Comparison of ENCODE assay signal across 10 mouse cellular contexts in genomic region chr15:59173452-59174245, GRCm38 (mm10).
DNase-seq lines count a peak whose midpoint lies in the region; ATAC-seq and TF ChIP-seq lines count a peak whose summit lies in the region.
"Had no signal": no experiment of that assay in that cellular context is flagged by ENCODE, and none has a peak within 500 bp of the region (broad histone marks: within the 10 kb centered on the region; RNA-seq: fewer than 3 reads in every experiment).

No protein-coding gene starts in this region.

- H3K36me3 ChIP-seq in ES-E14 (ENCODE audit: control insufficient read depth, insufficient read depth, low read length, poor library complexity, severe bottlenecking), result no peaks in the 10 kb centered on the region
- H3K36me3 ChIP-seq in heart, embryonic 12.5 days, result no peaks in the 10 kb centered on the region
- H3K36me3 ChIP-seq: limb, embryonic 12.5 days had no signal

- H3K4me1 ChIP-seq in ES-E14 (ENCODE audit: control insufficient read depth in 2 of 2, insufficient read depth in 2 of 2, low read length in 2 of 2, poor library complexity in 1 of 2), result peaks cover 3 to 8% of the 10 kb centered on the region in 2 experiments; a peak in 3 of 4 replicates
- peaks cover 42% of the 10 kb centered on the region for H3K4me1 ChIP-seq in heart, embryonic 12.5 days (replicated peaks)
- H3K4me1 ChIP-seq: limb, embryonic 12.5 days had no signal

- no peaks in the 10 kb centered on the region for H3K9me3 ChIP-seq in ES-E14 (ENCODE audit: control insufficient read depth, insufficient read depth, low read depth, low read length)
- H3K9me3 ChIP-seq in heart, embryonic 12.5 days (replicated peaks), result no peaks in the 10 kb centered on the region
- H3K9me3 ChIP-seq: limb, embryonic 12.5 days had no signal

- peak; percentile 64 for ATAC-seq in heart, embryonic 12.5 days (ENCODE audit: insufficient number of reproducible peaks, low FRiP score)
- no peak for ATAC-seq in granulocyte monocyte progenitor cell, adult 5-6 weeks (replicated peaks; ENCODE audit: poor library complexity, severe bottlenecking)
- ATAC-seq in activated CD4-positive, CD25-positive, alpha-beta regulatory T cell, adult 4 months, result no peak

- no peak overlapping the region for H3K27ac ChIP-seq in ES-E14 (ENCODE audit: insufficient read depth, low read depth, low read length, poor library complexity, severe bottlenecking)
- peak overlapping the region; percentile 99 for H3K27ac ChIP-seq in heart, embryonic 12.5 days (ENCODE audit: poor library complexity, severe bottlenecking)
- H3K27ac ChIP-seq: limb, embryonic 12.5 days had no signal

- peak overlapping the region; percentile 54 for H3K4me2 ChIP-seq in heart, embryonic 12.5 days
- H3K4me2 ChIP-seq: limb, embryonic 12.5 days had no signal

- DNase-seq in gastrocnemius, adult 18-20 months (ENCODE audit: low spot score), result peak; percentile 36
- no peak for DNase-seq in gastrocnemius, postnatal 10 days
- no peak for DNase-seq in ES-E14 (ENCODE audit: low read depth, low spot score)
- DNase-seq in left cerebral cortex, postnatal 25 days (ENCODE audit: low spot score in 2 of 2), result peak; percentile 31 to 51
- no peak for DNase-seq in thymus, postnatal 4 days
- DNase-seq: right cerebral cortex, postnatal 14 days had no signal

- intact Hi-C loops in left cerebral cortex, postnatal 25 days (cut with DNase I), result no loop called here

- WGBS in heart, embryonic 12.5 days, result 35% methylated on average over 21 of the region's 21 CpGs

- peak overlapping the region; percentile 21 to 24; a peak in 2 of 4 replicates for H3K4me3 ChIP-seq in ES-E14 (ENCODE audit: insufficient read depth in 1 of 2, low read depth in 1 of 2, low read length in 2 of 2, poor library complexity in 1 of 2, severe bottlenecking in 1 of 2)
- H3K4me3 ChIP-seq in heart, embryonic 12.5 days, result no peak overlapping the region
- H3K4me3 ChIP-seq: limb, embryonic 12.5 days had no signal

- peak overlapping the region; percentile 32; the same call in 1 of the 2 replicates for H3K9ac ChIP-seq in ES-E14 (ENCODE audit: insufficient read depth, low read depth, low read length, poor library complexity, severe bottlenecking)
- H3K9ac ChIP-seq in heart, embryonic 12.5 days, result peak overlapping the region; percentile 51; the same call in 1 of the 2 replicates
- H3K9ac ChIP-seq: limb, embryonic 12.5 days had no signal

- in situ Hi-C loops in ES-E14 (cut with MboI; ENCODE audit: low sequenced_read_pairs in 2 of 2, unreplicated experiment in 2 of 2), result no loop called here

- H3K27me3 ChIP-seq in heart, embryonic 12.5 days (replicated peaks), result no peaks in the 10 kb centered on the region
- H3K27me3 ChIP-seq: limb, embryonic 12.5 days had no signal

TF ChIP-seq in ES-E14, 5 proteins besides CTCF, POLR2A, EP300 and RAD21:
- TF ChIP-seq ZC3H11A (IDR thresholded peaks at IDR 0.05; ENCODE audit: borderline replicate concordance, low read depth, low read length) (no peak), HCFC1 (IDR thresholded peaks at IDR 0.05; ENCODE audit: borderline replicate concordance, insufficient read depth, low read length) (no peak), CHD2 (IDR thresholded peaks at IDR 0.05; ENCODE audit: low read depth, low read length) (no peak), MAFK (IDR thresholded peaks at IDR 0.05; ENCODE audit: insufficient read depth, low read depth, low read length) (no peak), ZNF384 (IDR thresholded peaks at IDR 0.05; ENCODE audit: low read depth, low read length) (no peak)

Comparison
In these comparisons a context has a peak if more than half of its experiments do, and no peak if none do; other contexts are left out.
1. DNase-seq: peak in gastrocnemius, adult 18-20 months (single experiment) and left cerebral cortex, postnatal 25 days (2 of 2); none in gastrocnemius, postnatal 10 days (single experiment), ES-E14 (single experiment) and thymus, postnatal 4 days (single experiment).